Mouse (Mus musculus) liver, embryonic 15.5 days (tissue): ENCODE measurements at regions not wholly inside any gene's neighbourhood (a gene's known extent, or its start where the extent isn't known, plus 50 kb on each side); places are given as distances from the start of the nearest gene placed in this dataset.

ENCODE experiments used
- ATAC-seq: fragments of 200-750 bp; cut with Nextera tagmentation; 2 replicates; pipeline ENCODE4 v1.8.0; 2017; ENCODE audit warnings: moderate number of reproducible peaks, mild to moderate bottlenecking, moderate library complexity; ENCODE audit not compliant: insufficient read depth
- H3K27ac ChIP-seq: fragments of 300-500 bp; sonication (generic); replicated peaks from 2 replicates; pipeline ENCODE4 v1.5.1; 2015; ENCODE audit warnings: mild to moderate bottlenecking, inconsistent platforms
- H3K27me3 ChIP-seq: fragments of 300-500 bp; sonication (generic); 2 replicates; pipeline ENCODE4 v1.6.1; 2015; ENCODE audit warnings: mild to moderate bottlenecking, inconsistent platforms
- H3K36me3 ChIP-seq: fragments of 300-500 bp; sonication (generic); replicated peaks from 2 replicates; pipeline ENCODE4 v1.6.1; 2015; ENCODE audit warnings: moderate library complexity, mild to moderate bottlenecking, inconsistent platforms
- H3K4me1 ChIP-seq: fragments of 300-500 bp; sonication (generic); replicated peaks from 2 replicates; pipeline ENCODE4 v1.6.1; 2015; ENCODE audit warnings: inconsistent platforms
- H3K4me2 ChIP-seq: fragments of 300-500 bp; sonication (generic); 2 replicates; pipeline ENCODE4 v1.6.1; 2015; ENCODE audit warnings: moderate library complexity, mild to moderate bottlenecking, inconsistent platforms
- H3K4me3 ChIP-seq: fragments of 300-500 bp; sonication (generic); replicated peaks from 2 replicates; pipeline ENCODE4 v1.5.1; 2015; ENCODE audit warnings: mild to moderate bottlenecking, inconsistent platforms
- H3K9ac ChIP-seq: fragments of 300-500 bp; sonication (generic); 2 replicates; pipeline ENCODE4 v1.6.1; 2015; ENCODE audit warnings: moderate library complexity, mild to moderate bottlenecking, inconsistent platforms
- H3K9me3 ChIP-seq: fragments of 300-500 bp; sonication (generic); replicated peaks from 2 replicates; pipeline ENCODE4 v1.6.1; 2016; ENCODE audit warnings: inconsistent platforms
- WGBS: fragments of 180-500 bp; shearing (Covaris S2); methylation state at CpG from one replicate; pipeline ENCODE4 v1.1.7; 2015; ENCODE audit warnings: mixed read lengths; ENCODE audit not compliant: insufficient replicate concordance; 5-methylcytosine and 5-hydroxymethylcytosine counted together

GRCm38 (mm10) chr10:29786220-29786810 lies 250.6 kb upstream of the Rspo3 start:
- no peak overlapping the region for H3K9ac ChIP-seq
- no peak overlapping the region for H3K27ac ChIP-seq
- H3K4me1 ChIP-seq = no peaks in the 10 kb centered on the region
- no peak for ATAC-seq
- no peak overlapping the region for H3K4me2 ChIP-seq
- WGBS = 45% methylated on average over 2 of the region's 2 CpGs
- no peaks in the 10 kb centered on the region for H3K36me3 ChIP-seq
- H3K27me3 ChIP-seq = no peaks in the 10 kb centered on the region
- no peaks in the 10 kb centered on the region for H3K9me3 ChIP-seq
- no peak overlapping the region for H3K4me3 ChIP-seq

GRCm38 (mm10) chr10:29736677-29737076 lies 201.0 kb upstream of the Rspo3 start:
- H3K36me3 ChIP-seq = no peaks in the 10 kb centered on the region
- no peaks in the 10 kb centered on the region for H3K27me3 ChIP-seq
- no peak overlapping the region for H3K9ac ChIP-seq
- H3K9me3 ChIP-seq = no peaks in the 10 kb centered on the region
- H3K4me3 ChIP-seq = no peak overlapping the region
- no peak for ATAC-seq
- no peak overlapping the region for H3K27ac ChIP-seq
- H3K4me2 ChIP-seq = no peak overlapping the region
- H3K4me1 ChIP-seq = no peaks in the 10 kb centered on the region
- 56% methylated on average over 3 of the region's 3 CpGs for WGBS

DNA sequence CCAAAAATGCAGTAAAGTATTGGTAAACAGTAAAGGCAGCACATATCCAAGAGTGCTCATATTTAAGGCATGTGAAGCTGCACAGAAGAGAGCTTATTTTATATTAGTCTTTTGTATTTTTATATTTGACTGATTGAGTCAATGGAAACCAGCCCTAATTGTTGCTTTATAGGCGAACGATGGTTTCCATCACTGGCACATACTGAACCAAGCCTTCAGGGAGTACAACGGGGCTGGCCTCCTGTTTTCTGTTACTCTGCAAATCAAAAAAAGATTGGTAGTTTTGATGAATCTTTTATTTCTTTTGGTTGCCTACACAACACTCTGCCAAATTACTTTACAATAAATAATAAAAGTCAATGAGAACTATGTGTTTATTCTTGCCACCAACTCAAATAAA lies 189.7 kb upstream of the Rspo3 start:
- H3K27me3 ChIP-seq = no peaks in the 10 kb centered on the region
- 81% methylated on average over 3 of the region's 3 CpGs for WGBS
- no peak for ATAC-seq
- no peak overlapping the region for H3K4me3 ChIP-seq
- no peaks in the 10 kb centered on the region for H3K9me3 ChIP-seq
- no peaks in the 10 kb centered on the region for H3K36me3 ChIP-seq
- H3K27ac ChIP-seq = no peak overlapping the region
- H3K4me1 ChIP-seq = no peaks in the 10 kb centered on the region
- H3K9ac ChIP-seq = no peak overlapping the region
- H3K4me2 ChIP-seq = no peak overlapping the region

GRCm38 (mm10) chr10:29710967-29711366 lies 175.3 kb upstream of the Rspo3 start:
- WGBS = 29% methylated on average over 1 of the region's 1 CpGs

DNA sequence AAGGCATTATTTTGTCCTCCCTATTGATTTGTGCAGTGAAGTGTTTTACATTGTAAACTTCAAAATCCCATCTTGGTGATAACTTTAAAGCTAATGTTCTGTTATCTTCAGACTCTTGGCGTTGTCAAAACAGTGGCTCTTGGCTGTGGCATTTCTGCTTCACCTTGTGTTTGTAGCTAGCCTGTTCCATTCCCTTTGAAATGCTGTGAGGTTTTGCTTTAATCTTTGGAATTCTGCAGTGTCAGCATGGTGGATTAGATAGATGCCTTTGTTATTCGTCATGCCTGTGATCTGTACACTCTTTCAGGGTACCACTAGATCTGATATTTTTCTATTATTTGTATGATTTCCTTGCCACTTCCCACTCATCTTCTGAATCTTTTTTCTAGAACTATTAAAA lies 173.0 kb upstream of the Rspo3 start:
- ATAC-seq = no peak
- no peak overlapping the region for H3K27ac ChIP-seq
- no peaks in the 10 kb centered on the region for H3K36me3 ChIP-seq
- no peak overlapping the region for H3K4me3 ChIP-seq
- H3K4me1 ChIP-seq = no peaks in the 10 kb centered on the region
- H3K27me3 ChIP-seq = no peaks in the 10 kb centered on the region
- no peak overlapping the region for H3K9ac ChIP-seq
- no peak overlapping the region for H3K4me2 ChIP-seq
- no peaks in the 10 kb centered on the region for H3K9me3 ChIP-seq
- 40% methylated on average over 2 of the region's 2 CpGs for WGBS

More at GRCm38 (mm10) chr10:29710967-29711366, 175.3 kb upstream of the Rspo3 start:
- no peak overlapping the region for H3K4me2 ChIP-seq
- H3K9ac ChIP-seq = no peak overlapping the region
- H3K4me1 ChIP-seq = no peaks in the 10 kb centered on the region
- no peaks in the 10 kb centered on the region for H3K36me3 ChIP-seq
- ATAC-seq = no peak
- H3K27ac ChIP-seq = no peak overlapping the region
- no peaks in the 10 kb centered on the region for H3K27me3 ChIP-seq
- no peak overlapping the region for H3K4me3 ChIP-seq
- H3K9me3 ChIP-seq = no peaks in the 10 kb centered on the region

GRCm38 (mm10) chr10:29693009-29693935 lies 157.6 kb upstream of the Rspo3 start:
- H3K27ac ChIP-seq = peak overlapping the region; percentile 68
- H3K4me3 ChIP-seq = no peak overlapping the region
- H3K36me3 ChIP-seq = no peaks in the 10 kb centered on the region
- WGBS = 21% methylated on average over 15 of the region's 15 CpGs
- peak overlapping the region; percentile 47 for H3K4me2 ChIP-seq
- no peak overlapping the region for H3K9ac ChIP-seq
- H3K27me3 ChIP-seq = no peaks in the 10 kb centered on the region
- no peaks in the 10 kb centered on the region for H3K9me3 ChIP-seq
- ATAC-seq = peak; percentile 87
- H3K4me1 ChIP-seq = peaks cover 15% of the 10 kb centered on the region; the same call in 1 of the 2 replicates

GRCm38 (mm10) chr10:29689529-29689928 lies 153.9 kb upstream of the Rspo3 start:
- Histone ChIP-seq H3K4me1 (peaks cover 15% of the 10 kb centered on the region; the same call in 1 of the 2 replicates), H3K27me3 (no peaks in the 10 kb centered on the region), H3K27ac (no peak overlapping the region), H3K4me2 (no peak overlapping the region), H3K36me3 (no peaks in the 10 kb centered on the region), H3K9me3 (no peaks in the 10 kb centered on the region), H3K9ac (no peak overlapping the region), H3K4me3 (no peak overlapping the region)
- 65% methylated on average over 3 of the region's 3 CpGs for WGBS
- no peak for ATAC-seq

- no peak overlapping the region for H3K27ac ChIP-seq
- H3K36me3 ChIP-seq = no peaks in the 10 kb centered on the region
- ATAC-seq = no peak
- no peak overlapping the region for H3K9ac ChIP-seq
- no peaks in the 10 kb centered on the region for H3K9me3 ChIP-seq
- H3K4me1 ChIP-seq = no peaks in the 10 kb centered on the region
- no peak overlapping the region for H3K4me2 ChIP-seq
- no peak overlapping the region for H3K4me3 ChIP-seq
- no peaks in the 10 kb centered on the region for H3K27me3 ChIP-seq
- 60% methylated on average over 5 of the region's 5 CpGs for WGBS
Observed at GRCm38 (mm10) chr10:29686982-29687381, 151.3 kb upstream of the Rspo3 start.

- H3K27me3 ChIP-seq = no peaks in the 10 kb centered on the region
- no peaks in the 10 kb centered on the region for H3K36me3 ChIP-seq
- no peak overlapping the region for H3K27ac ChIP-seq
- no peak for ATAC-seq
- H3K9ac ChIP-seq = no peak overlapping the region
- H3K4me3 ChIP-seq = no peak overlapping the region
- H3K9me3 ChIP-seq = no peaks in the 10 kb centered on the region
- no peaks in the 10 kb centered on the region for H3K4me1 ChIP-seq
- no peak overlapping the region for H3K4me2 ChIP-seq
- 32% methylated on average over 3 of the region's 3 CpGs for WGBS
Observed at GRCm38 (mm10) chr10:29674377-29674776, 138.7 kb upstream of the Rspo3 start.

- WGBS = 57% methylated on average over 1 of the region's 1 CpGs
- Histone ChIP-seq H3K4me2 (no peak overlapping the region), H3K9me3 (no peaks in the 10 kb centered on the region), H3K4me3 (no peak overlapping the region), H3K36me3 (no peaks in the 10 kb centered on the region), H3K9ac (no peak overlapping the region), H3K4me1 (no peaks in the 10 kb centered on the region), H3K27ac (no peak overlapping the region), H3K27me3 (no peaks in the 10 kb centered on the region)
- no peak for ATAC-seq
Observed at GRCm38 (mm10) chr10:29661752-29662151, 126.1 kb upstream of the Rspo3 start.

GRCm38 (mm10) chr10:29640249-29640648 lies 104.6 kb upstream of the Rspo3 start:
- Histone ChIP-seq H3K4me2 (no peak overlapping the region), H3K36me3 (no peaks in the 10 kb centered on the region), H3K9me3 (no peaks in the 10 kb centered on the region), H3K9ac (no peak overlapping the region), H3K27ac (no peak overlapping the region), H3K4me3 (no peak overlapping the region), H3K27me3 (no peaks in the 10 kb centered on the region), H3K4me1 (no peaks in the 10 kb centered on the region)
- WGBS = 46% methylated on average over 1 of the region's 1 CpGs
- no peak for ATAC-seq
